Mouse (Mus musculus) G1E (cell line): ENCODE data around the gene Nos1ap.

Experiments
- CTCF ChIP-seq: IDR thresholded peaks from 2 replicates; pipeline ENCODE4 v1.5.1; 2012; ENCODE audit warnings: low read depth, low read length, inconsistent platforms, mixed read lengths
- GATA1 ChIP-seq: IDR thresholded peaks from 2 replicates; pipeline ENCODE4 v1.6.1; 2012; ENCODE audit warnings: borderline replicate concordance, low read length, inconsistent platforms, mixed read lengths
- GATA2 ChIP-seq: IDR thresholded peaks from 2 replicates; pipeline ENCODE4 v1.6.1; 2012; ENCODE audit warnings: low read depth, low read length, inconsistent platforms, borderline replicate concordance
- POLR2AphosphoS5 ChIP-seq: IDR thresholded peaks from 2 replicates; pipeline ENCODE4 v1.6.1; 2012; ENCODE audit warnings: low read depth, low read length, inconsistent platforms; ENCODE audit not compliant: insufficient replicate concordance
- TAL1 ChIP-seq: conservative IDR thresholded peaks from 2 replicates; pipeline ENCODE4 v1.6.1; 2012; ENCODE audit warnings: low read depth, low read length, inconsistent platforms, mixed read lengths

- TF ChIP-seq CTCF (no peak), GATA1 (no peak), TAL1 (no peak), POLR2AphosphoS5 (no peak), GATA2 (no peak)
Observed at GRCm38 (mm10) chr1:170383530-170383929, 206.1 kb downstream of the Nos1ap start.
